Mouse (Mus musculus) testis, adult 2 months (tissue): ENCODE results near the gene Chodl.

Experiments
- CTCF ChIP-seq: fragments of 200-500 bp; IDR thresholded peaks from 2 replicates; pipeline ENCODE4 v1.5.1; 2012; ENCODE audit warnings: low read depth, mild to moderate bottlenecking, inconsistent platforms, low read length, moderate library complexity; ENCODE audit not compliant: control insufficient read depth, insufficient read depth, insufficient replicate concordance
- POLR2A ChIP-seq: fragments of 200-500 bp; IDR thresholded peaks from 2 replicates; pipeline ENCODE4 v1.6.1; 2012; ENCODE audit warnings: low read depth, mild to moderate bottlenecking, inconsistent platforms, low read length, moderate library complexity; ENCODE audit not compliant: control insufficient read depth

DNA sequence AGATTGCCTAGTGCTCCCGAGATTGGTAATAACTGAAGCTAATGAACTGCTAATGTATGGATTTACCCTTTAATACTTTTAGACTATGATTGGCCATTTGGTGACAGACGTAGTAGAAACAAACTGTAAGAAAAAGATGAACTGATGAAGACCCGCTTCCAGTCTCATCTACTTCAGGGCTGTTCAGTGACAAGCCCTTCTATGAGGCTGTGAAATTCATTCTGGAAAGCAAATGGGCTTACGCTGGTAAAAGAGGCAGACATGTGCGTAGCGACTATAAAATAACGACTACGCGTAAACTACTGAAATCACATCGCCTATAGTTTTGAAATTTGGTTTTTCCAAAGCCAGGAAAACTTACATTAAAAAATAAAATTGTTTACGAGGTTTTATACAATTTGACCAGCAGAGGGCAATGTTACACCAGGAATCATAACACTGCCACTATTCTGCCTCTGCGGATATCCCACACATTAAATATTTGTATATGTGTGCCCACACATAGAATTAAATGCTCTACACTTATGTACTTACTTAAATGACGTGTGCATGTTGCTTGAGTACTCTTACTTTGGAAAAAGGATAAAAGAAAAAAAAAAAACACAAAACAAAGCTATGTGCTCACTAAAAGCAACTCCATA is 38.5 kb downstream of the Chodl start:
- TF ChIP-seq CTCF = no peak
- no peak for TF ChIP-seq POLR2A
